Mouse (Mus musculus): ENCODE measurements around the gene Lbhd1.
"Not testable (repeated sequence)": the region's sequence is repeated elsewhere in the genome, so short reads cannot be mapped to it uniquely, and the experiment has no call there.

Lbhd1 gene

GRCm38 (mm10) chr19:8871267-8872186, 12.0 kb upstream of the Lbhd1 start, which contains the start of gene Ubxn1:
TSS of gene Ubxn1 (plus strand) at chr19:8871496.
- DNase-seq (ENCODE audit: low spot score): peak; percentile 93

- no peak for DNase-seq (ENCODE audit: low spot score)
Measured at GRCm38 (mm10) chr19:8872266-8872840, 11.2 kb upstream of the Lbhd1 start.

- no peak for DNase-seq (ENCODE audit: low spot score)
Measured at GRCm38 (mm10) chr19:8875031-8875430, 8.5 kb upstream of the Lbhd1 start.

GRCm38 (mm10) chr19:8880311-8881033, 3.1 kb upstream of the Lbhd1 start, which contains the start of gene Uqcc3:
TSS of gene Uqcc3 (minus strand) at chr19:8880923.
- DNase-seq (ENCODE audit: low spot score): peak; percentile 78

GRCm38 (mm10) chr19:8881034-8881392, 2.5 kb upstream of the Lbhd1 start:
- DNase-seq (ENCODE audit: low spot score): no peak

GRCm38 (mm10) chr19:8886916-8887584, 3.5 kb downstream of the Lbhd1 start:
- DNase-seq (ENCODE audit: low spot score): no peak

- no peak for DNase-seq (ENCODE audit: low spot score)
Measured at GRCm38 (mm10) chr19:8887585-8888463, 4.3 kb downstream of the Lbhd1 start.

GRCm38 (mm10) chr19:8888511-8889385, 5.2 kb downstream of the Lbhd1 start, which contains the start of the genes 1810009A15Rik and Gm49416:
TSS of gene 1810009A15Rik (plus strand) at chr19:8888853.
TSS of gene Gm49416 (plus strand) at chr19:8888926.
- DNase-seq (ENCODE audit: low spot score): peak; percentile 92

- DNase-seq (ENCODE audit: low spot score): peak; percentile 76
Measured at GRCm38 (mm10) chr19:8892829-8893766, 9.6 kb downstream of the Lbhd1 start, which contains the start of gene Ints5. TSS of gene Ints5 (plus strand) at chr19:8893005.

- no peak for DNase-seq (ENCODE audit: low spot score)
Measured at GRCm38 (mm10) chr19:8895397-8895960, 11.9 kb downstream of the Lbhd1 start.

GRCm38 (mm10) chr19:8896231-8896630, 12.7 kb downstream of the Lbhd1 start:
- DNase-seq (ENCODE audit: low spot score): not testable (repeated sequence)

GRCm38 (mm10) chr19:8897211-8897864, 13.8 kb downstream of the Lbhd1 start:
- DNase-seq (ENCODE audit: low spot score): not testable (repeated sequence)

- peak; percentile 91 for DNase-seq (ENCODE audit: low spot score)
Measured at GRCm38 (mm10) chr19:8897865-8898495, 14.4 kb downstream of the Lbhd1 start, which contains the start of gene Ganab. TSS of gene Ganab (plus strand) at chr19:8898071.

GRCm38 (mm10) chr19:8898576-8898975, 15.0 kb downstream of the Lbhd1 start:
- no peak for DNase-seq (ENCODE audit: low spot score)

- no peak for DNase-seq (ENCODE audit: low spot score)
Measured at GRCm38 (mm10) chr19:8899079-8899478, 15.5 kb downstream of the Lbhd1 start.

- no peak for DNase-seq (ENCODE audit: low spot score)
Measured at GRCm38 (mm10) chr19:8903412-8903811, 19.9 kb downstream of the Lbhd1 start.

- no peak for DNase-seq (ENCODE audit: low spot score)
Measured at GRCm38 (mm10) chr19:8908531-8908930, 25.0 kb downstream of the Lbhd1 start.
